Mouse (Mus musculus) ES-Bruce4 (cell line): ENCODE results near the gene Ipo13.

Source experiments
- CTCF ChIP-seq: IDR thresholded peaks from one replicate; pipeline ENCODE4 v1.8.1; 2011; ENCODE audit warnings: low read depth, low read length
- EP300 ChIP-seq: IDR thresholded peaks from 2 replicates; pipeline ENCODE4 v1.6.1; 2011; ENCODE audit warnings: low read depth, low read length; ENCODE audit not compliant: insufficient read depth
- POLR2A ChIP-seq: IDR thresholded peaks from one replicate; pipeline ENCODE4 v1.8.1; 2011; ENCODE audit warnings: low read length; ENCODE audit not compliant: insufficient read depth

DNA sequence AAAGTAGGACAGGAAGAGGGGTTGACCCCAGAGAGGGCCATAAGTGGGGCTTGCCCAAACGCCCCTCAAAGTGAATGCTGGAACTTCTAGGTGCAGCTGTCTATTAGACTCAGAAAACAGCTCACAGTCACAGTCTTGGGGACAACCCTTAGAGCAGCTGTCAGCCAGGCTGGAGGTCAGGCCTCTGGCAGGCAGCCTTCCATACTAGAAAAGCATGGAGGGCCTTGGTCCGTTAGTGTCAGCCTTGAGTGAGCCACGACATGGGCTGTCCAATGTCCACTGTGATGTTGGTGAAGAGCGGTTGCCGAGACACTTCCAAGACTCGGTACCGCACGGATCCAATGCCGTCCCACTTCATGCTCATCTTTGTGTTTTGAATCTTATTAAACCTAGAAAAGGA is 41.2 kb downstream of the Ipo13 start:
- no peak for TF ChIP-seq CTCF
- no peak for TF ChIP-seq EP300
- no peak for TF ChIP-seq POLR2A
